Mouse (Mus musculus): Measurements from ENCODE around the gene Clca4a.
"Not testable (repeated sequence)": the region's sequence is repeated elsewhere in the genome, so short reads cannot be mapped to it uniquely, and the experiment has no call there.

Clca4a gene

GRCm38 (mm10) chr3:144974945-144975344, at the start of gene Clca4a:
Clca4a (minus strand) TSS chr3:144975045.
- ChIA-PET POLR2A (no interaction called here), CTCF (no interaction called here)

GRCm38 (mm10) chr3:145017807-145018206, 43.0 kb upstream of the Clca4a start:
- CTCF ChIA-PET, result interaction anchor here in 1 of 4 experiments (1.0 kb wide), 1 partner anchor 192 kb away, joined by 3 read pairs; no protein-coding TSS in a partner anchor

DNA sequence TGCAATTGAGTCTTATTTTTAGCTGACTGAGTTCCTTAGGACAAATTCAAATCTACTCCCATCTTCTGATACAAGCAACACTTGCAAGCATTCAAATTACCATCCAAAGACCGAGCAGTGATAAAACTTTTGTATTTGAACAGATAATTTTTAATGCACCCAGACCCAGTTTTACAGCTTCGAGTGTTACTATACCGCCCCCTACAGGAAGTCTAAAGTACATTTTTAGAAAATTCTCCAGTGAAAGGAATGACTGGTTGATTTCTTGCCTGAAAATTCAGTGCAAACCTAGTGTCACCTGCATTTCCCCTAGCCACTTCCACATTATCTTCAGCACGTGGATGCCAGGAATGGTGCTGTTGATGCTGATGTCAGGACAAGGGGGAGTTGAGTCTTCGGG, 29.6 kb upstream of the Clca4a start:
- ChIA-PET POLR2A (interaction anchor here in 1 of 4 experiments (1.2 kb wide), 1 partner anchor 179 kb away, joined by 5 read pairs; no protein-coding TSS in a partner anchor), CTCF (interaction anchor here in 2 of 4 experiments (0.6 to 1.3 kb wide), 4 partner anchors 18 to 179 kb away, joined by 3 to 7 read pairs (median 4); no protein-coding TSS in a partner anchor)

More at GRCm38 (mm10) chr3:145017807-145018206, 43.0 kb upstream of the Clca4a start:
- POLR2A ChIA-PET, result no interaction called here

DNA sequence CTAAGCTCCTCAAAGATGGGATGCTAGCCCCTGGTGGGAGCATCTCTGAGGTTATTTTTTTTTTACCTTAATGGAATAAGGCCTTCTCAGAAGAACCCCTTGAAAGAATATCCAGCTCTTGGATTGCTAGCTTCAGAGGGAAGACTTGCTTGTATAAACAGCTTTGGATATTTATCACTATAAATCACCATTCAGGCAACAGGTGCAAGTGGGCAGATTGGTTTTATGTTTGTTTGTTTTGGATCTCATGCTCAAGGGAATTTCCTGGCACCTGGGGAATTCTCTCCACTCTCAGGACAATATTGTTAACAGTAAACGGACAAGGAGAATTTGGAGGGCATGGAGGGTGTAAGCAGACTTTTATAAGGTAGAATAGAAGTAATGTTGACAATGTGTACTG, 26.1 kb upstream of the Clca4a start:
- POLR2A ChIA-PET, result interaction anchor here in 1 of 4 experiments (1.3 kb wide), 1 partner anchor 14 kb away, joined by 4 read pairs; no protein-coding TSS in a partner anchor
- CTCF ChIA-PET, result no interaction called here

- CTCF ChIA-PET, result no interaction called here
- POLR2A ChIA-PET, result no interaction called here
These were observed 18.2 kb upstream of the Clca4a start for GRCm38 (mm10) chr3:144993055-144993454.

GRCm38 (mm10) chr3:144992618-144993017, 17.8 kb upstream of the Clca4a start:
- CTCF ChIA-PET, result no interaction called here
- POLR2A ChIA-PET, result interaction anchor here in 1 of 4 experiments (0.6 kb wide), 1 partner anchor 140 kb away, joined by 7 read pairs; no protein-coding TSS in a partner anchor

DNA sequence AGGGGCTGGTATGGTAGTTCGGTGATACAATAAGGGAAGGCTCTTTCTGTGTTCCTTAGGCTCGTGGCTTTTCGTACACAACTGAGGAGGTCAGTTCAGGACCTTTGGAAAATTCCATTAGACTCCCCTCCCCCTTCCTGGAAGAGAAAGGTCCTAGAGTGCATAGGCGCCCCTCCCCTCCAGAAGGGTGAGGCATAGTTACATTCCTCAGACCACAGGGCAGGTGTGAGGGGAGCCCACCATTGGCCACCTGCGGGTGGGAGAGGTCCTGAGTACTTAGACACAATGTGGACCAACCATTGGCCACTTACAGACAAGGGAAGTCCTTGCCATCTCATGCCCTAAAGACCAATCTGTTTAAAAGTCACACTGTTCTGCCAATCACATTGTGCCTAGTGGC, 11.0 kb upstream of the Clca4a start:
- CTCF ChIA-PET, result interaction anchor here in 1 of 4 experiments (1.1 kb wide), 1 partner anchor 18 kb away, joined by 3 read pairs; no protein-coding TSS in a partner anchor
- POLR2A ChIA-PET, result interaction anchor here in 1 of 4 experiments (0.6 to 3.8 kb wide), 5 partner anchors 9 to 182 kb away, joined by 3 to 21 read pairs (median 4); no protein-coding TSS in a partner anchor

GRCm38 (mm10) chr3:144980551-144980950, 5.7 kb upstream of the Clca4a start:
- ChIA-PET CTCF (no interaction called here), POLR2A (no interaction called here)

- ChIA-PET POLR2A (interaction anchor here in 2 of 4 experiments (1.2 to 3.4 kb wide), 3 partner anchors 8 to 141 kb away, joined by 3 to 21 read pairs (median 4); partner anchors contain the start of gene Odf2l (in 1 of the 2)), CTCF (no interaction called here)
These were observed 2.8 kb upstream of the Clca4a start for GRCm38 (mm10) chr3:144977631-144978030.

DNA sequence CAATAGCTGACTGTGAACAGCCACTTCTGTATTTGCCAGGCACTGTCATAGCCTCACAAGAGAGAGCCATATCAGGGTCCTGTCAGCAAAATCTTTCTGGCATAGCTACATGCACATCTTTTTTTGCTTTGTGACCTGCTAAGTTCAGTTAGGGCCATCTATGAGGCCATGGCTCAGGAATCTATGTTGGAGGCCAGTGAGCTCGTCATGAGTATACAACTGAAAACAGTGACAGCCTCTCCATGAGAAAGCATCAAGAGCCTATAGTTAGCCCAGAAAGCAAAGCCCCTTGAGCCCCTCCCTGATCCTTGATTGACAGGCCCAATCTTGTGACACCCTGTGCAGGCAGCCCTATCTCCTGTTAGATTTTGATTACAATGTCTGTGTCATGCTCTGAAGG, 1.2 kb upstream of the Clca4a start:
- CTCF ChIA-PET, result interaction anchor here in 1 of 4 experiments (0.6 kb wide), 1 partner anchor 1074 kb away, joined by 8 read pairs; no protein-coding TSS in a partner anchor
- POLR2A ChIA-PET, result interaction anchor here in 1 of 4 experiments (1.0 to 3.4 kb wide), 2 partner anchors 10 kb away, joined by 4 to 21 read pairs; no protein-coding TSS in a partner anchor

DNA sequence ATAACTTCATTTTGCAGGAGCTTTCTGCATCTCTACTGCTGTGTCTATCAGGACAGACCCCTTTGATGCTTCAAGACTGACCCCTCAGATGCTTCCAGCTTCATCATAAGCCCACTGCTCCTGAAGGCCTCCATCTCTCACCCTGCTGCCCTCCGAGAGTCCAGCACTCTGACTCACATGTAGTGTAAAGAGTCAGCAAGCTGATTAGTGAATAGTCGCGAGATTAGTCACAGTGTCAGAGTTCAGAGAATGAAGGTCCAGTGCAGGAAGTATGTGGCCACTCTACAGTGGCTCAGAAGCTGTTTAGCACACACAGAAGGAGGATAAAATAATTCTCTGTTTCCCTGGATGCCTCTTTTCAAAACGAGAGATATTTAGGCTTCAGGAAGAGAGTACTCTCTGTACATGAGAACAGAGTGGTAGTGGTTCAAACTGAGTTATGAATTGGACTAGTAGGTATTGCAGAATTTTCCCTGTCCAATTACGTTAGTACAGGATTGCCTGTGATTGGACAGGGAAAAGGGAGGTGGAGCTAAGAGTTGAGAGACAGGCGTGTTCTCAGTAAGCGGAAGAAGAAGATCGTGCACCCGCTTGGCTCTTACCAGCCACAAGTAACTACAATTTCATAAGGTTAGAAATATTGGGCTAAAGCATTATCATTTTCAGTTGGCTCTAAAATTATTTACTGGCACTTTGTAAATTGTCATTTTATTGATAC, 3.1 kb downstream of the Clca4a start:
- ChIA-PET POLR2A (interaction anchor here in 1 of 4 experiments (1.0 to 1.6 kb wide), 3 partner anchors 21 to 30 kb away, joined by 3 to 4 read pairs (median 4); no protein-coding TSS in a partner anchor), CTCF (interaction anchor here in 1 of 4 experiments (0.6 kb wide), 1 partner anchor 1469 kb away, joined by 3 read pairs; no protein-coding TSS in a partner anchor)

GRCm38 (mm10) chr3:144969755-144970154, 5.1 kb downstream of the Clca4a start:
- ChIA-PET POLR2A (no interaction called here), CTCF (no interaction called here)

GRCm38 (mm10) chr3:144966074-144966473, 8.8 kb downstream of the Clca4a start:
- POLR2A ChIA-PET, result interaction anchor here in 1 of 4 experiments (0.8 to 1.5 kb wide), 2 partner anchors 10 to 23 kb away, joined by 3 to 4 read pairs; no protein-coding TSS in a partner anchor
- CTCF ChIA-PET, result no interaction called here

- POLR2A ChIA-PET, result interaction anchor here in 1 of 4 experiments (1.4 to 2.0 kb wide), 2 partner anchors 21 to 85 kb away, joined by 4 to 6 read pairs; no protein-coding TSS in a partner anchor
- CTCF ChIA-PET, result no interaction called here
These were observed 24.0 kb downstream of the Clca4a start for GRCm38 (mm10) chr3:144950829-144951228.

- CTCF ChIA-PET, result not testable (repeated sequence)
- POLR2A ChIA-PET, result interaction anchor here in 1 of 4 experiments (0.9 to 2.1 kb wide), 4 partner anchors 14 to 171 kb away, joined by 3 to 7 read pairs (median 4); partner anchors contain the start of gene Odf2l
These were observed 27.5 kb downstream of the Clca4a start for GRCm38 (mm10) chr3:144947376-144947775.

DNA sequence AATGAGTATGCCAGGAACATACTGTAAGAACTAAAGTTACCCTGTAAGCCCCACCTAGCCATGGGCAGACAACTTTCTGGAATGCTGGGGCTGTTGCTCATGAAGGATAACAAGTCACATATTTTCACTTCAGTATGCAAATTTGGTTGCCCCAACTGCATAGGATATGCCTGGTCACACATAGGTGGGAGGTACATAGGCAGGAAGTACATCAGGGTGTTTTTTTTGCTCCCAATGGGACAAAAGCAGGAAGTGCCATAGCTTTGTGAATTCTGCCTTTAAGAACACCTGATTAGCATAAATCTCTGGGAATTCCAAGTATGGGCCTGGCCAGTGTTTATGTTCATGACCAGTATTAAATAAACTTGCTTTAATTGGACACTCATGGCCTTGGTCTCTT, 41.2 kb downstream of the Clca4a start:
- POLR2A ChIA-PET, result interaction anchor here in 1 of 4 experiments (1.7 kb wide), 1 partner anchor 14 kb away, joined by 7 read pairs; no protein-coding TSS in a partner anchor
- CTCF ChIA-PET, result not testable (repeated sequence)

GRCm38 (mm10) chr3:144933011-144933491, 41.8 kb downstream of the Clca4a start:
- ChIA-PET POLR2A (interaction anchor here in 2 of 4 experiments (0.8 to 1.7 kb wide), 2 partner anchors 14 to 185 kb away, joined by 4 to 7 read pairs; partner anchors contain the start of gene Odf2l (in 1 of the 2)), CTCF (no interaction called here)

DNA sequence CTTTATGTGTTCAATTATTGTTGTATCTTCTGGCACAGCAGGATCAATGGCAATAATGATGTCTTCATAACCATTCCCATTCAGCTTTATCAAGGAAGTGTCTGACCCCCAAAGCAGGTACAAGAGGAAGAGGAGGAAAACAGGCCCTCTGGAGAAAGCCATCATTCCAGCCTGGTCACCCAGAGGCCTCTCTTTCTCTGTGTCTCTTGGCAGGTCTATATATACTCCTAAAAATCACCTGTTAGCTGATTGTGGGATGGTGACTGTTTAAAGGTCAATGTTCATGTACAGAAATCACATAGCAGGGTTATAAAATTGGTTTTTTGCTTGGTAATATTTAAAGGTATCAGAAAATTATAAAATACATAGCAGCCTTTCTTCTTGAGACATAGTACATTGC, 42.5 kb downstream of the Clca4a start, which contains the start of gene Clca4b:
Gene Clca4b, minus strand, starts transcription at position 195 of the 400 bp plus-strand sequence.
- POLR2A ChIA-PET, result interaction anchor here in 2 of 4 experiments (0.8 to 1.7 kb wide), 2 partner anchors 15 to 186 kb away, joined by 4 to 7 read pairs; partner anchors contain the start of gene Odf2l (in 1 of the 2)
- CTCF ChIA-PET, result no interaction called here

DNA sequence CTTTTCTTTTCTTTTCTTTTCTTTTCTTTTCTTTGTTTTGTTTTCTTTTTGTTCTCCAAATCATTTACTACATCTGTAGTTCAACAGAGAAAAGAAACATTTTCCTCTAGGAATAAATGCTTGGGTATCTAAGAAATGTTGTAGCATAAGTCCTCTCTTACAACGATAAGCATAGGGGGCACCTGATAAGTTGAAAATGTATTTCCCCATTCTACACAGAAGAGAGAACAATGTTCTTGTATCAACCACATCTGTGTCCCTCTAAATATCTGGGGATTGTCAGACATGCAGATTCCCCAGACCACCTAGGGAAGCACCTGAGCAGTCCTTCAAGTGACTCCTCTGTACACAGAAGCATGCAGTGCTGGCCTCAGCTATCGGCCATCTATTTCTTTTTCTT, 60.8 kb downstream of the Clca4a start:
- CTCF ChIA-PET, result interaction anchor here in 1 of 4 experiments (0.6 kb wide), 1 partner anchor 257 kb away, joined by 3 read pairs; no protein-coding TSS in a partner anchor
- POLR2A ChIA-PET, result no interaction called here

Data from embryonic stem cell, embryonic (primary cell).